Mouse (Mus musculus) brain, embryonic 14.5 days (tissue): ENCODE measurements around the gene Itih4.

Source experiments
- CTCF ChIP-seq: fragments of 200-500 bp; IDR thresholded peaks from 2 replicates; pipeline ENCODE4 v1.5.1; 2012; ENCODE audit warnings: inconsistent platforms, mild to moderate bottlenecking, moderate library complexity, borderline replicate concordance; ENCODE audit not compliant: insufficient read depth, insufficient read length; ENCODE audit errors: extremely low read depth
- POLR2A ChIP-seq: fragments of 200-500 bp; IDR thresholded peaks from 2 replicates; pipeline ENCODE4 v1.6.1; 2012; ENCODE audit warnings: mild to moderate bottlenecking, inconsistent platforms, borderline replicate concordance; ENCODE audit not compliant: poor library complexity, insufficient read depth, insufficient read length, severe bottlenecking; ENCODE audit errors: extremely low read depth

GRCm38 (mm10) chr14:30874095-30874700 lies 12.1 kb upstream of the Itih4 start:
- TF ChIP-seq POLR2A, result no peak
- TF ChIP-seq CTCF, result no peak
